Mouse (Mus musculus) left cerebral cortex, postnatal 14 days (tissue): ENCODE measurements at regions not wholly inside any gene's neighbourhood (a gene's known extent, or its start where the extent isn't known, plus 50 kb on each side); places are given as distances from the start of the nearest gene placed in this dataset.

Source experiments
- DNase-seq, 2 experiments: peaks; one replicate each; pipeline ENCODE4 v3.0.0; 2021 to 2022; ENCODE audit warnings: low spot score in 2 of 2, mixed read lengths in 1 of 2
- intact Hi-C: fragments of 180-260 bp; cut with DNase I; formaldehyde crosslinking; loops from one replicate; pipeline ENCODE4 v1.15.1; 2025

DNA sequence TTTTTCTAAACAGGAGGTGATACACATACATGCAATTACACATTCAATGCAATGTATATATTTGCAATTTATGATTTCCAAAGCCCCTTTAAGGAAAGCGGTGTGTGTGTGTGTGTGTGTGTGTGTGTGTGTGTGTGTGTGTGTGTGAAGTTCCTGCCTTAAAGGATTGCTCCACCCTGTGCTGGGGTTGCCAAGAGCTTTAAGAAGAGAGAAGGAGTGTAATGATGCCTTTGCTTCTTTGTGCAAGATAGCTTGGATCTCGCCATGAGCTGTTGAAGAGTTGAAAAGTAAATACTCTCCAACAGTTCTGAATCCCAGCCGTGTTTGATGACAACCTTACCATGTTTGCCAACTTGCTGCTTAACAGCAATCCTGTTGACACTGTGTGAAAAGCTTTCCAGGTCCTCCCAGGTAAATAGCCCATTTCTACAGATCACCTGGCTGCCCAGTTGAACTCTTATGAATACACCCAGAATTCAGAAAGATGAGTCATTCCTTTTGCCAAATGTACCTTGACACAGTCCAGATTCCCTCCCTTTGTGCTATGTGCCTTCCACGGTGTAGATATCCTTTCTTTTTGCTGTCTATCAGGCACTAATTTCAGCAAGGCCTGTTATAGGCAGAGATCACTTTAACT, 216.3 kb downstream of the Ikzf2 start:
- intact Hi-C loops = no loop called here
- DNase-seq = no peak

DNA sequence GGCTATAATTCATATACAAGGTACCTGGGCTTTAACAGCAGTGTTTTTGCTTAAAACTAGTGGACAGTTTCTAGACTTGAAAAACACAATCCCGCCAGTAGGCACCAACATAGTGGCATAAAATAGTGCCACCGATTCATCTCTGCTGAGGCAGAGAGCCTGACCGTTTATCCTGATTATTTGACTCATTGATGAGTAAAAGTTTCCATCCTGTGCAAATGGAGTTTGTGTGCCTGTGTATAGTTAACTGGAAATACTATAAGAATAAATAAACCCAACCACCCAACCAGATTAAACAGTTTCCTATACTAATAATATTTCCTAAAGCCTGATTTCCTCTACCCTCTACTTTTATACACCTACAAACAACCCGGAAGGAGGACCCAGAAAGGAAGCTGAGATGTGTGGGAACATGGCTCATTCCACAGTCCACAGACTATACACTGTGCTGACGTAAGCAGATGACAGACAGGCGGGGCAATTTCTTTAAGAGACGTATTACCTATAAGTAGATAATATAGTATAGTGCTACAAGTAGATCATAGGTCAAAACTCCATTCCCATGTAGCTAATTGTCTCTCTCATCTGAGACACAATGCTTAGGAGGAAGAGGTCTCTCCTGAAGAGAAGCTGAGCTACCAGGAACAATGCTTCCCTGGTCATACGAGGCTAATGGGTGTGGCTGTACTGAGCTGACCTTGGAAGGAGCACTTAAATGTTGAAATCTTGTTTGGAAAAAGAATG, 217.7 kb downstream of the Ikzf2 start:
- no peak for DNase-seq
- intact Hi-C loops = no loop called here

- no peak for DNase-seq
- intact Hi-C loops = no loop called here
Measured at GRCm38 (mm10) chr1:69466534-69467275, 220.3 kb downstream of the Ikzf2 start.

GRCm38 (mm10) chr1:69461191-69461590, 225.9 kb downstream of the Ikzf2 start:
- intact Hi-C loops = no loop called here
- DNase-seq = no peak

DNA sequence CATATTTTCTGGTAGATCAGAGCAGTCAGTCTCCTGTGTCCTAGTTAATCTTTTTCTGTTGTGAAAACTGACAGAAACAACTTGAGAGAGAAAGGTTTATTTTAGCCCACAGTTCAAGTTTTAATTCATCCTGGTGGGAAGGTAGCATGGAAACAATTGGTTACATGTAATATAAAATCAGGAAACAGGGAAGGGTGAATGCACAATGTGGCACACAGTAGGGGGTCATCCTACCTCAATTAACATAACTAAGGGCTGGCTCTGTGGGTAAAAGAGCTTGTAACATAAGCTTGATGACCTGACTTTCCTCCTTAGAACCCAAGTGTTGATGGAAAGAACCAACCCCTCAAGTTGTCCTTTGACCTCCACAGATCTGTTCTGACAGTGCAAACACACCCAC, 227.1 kb downstream of the Ikzf2 start:
- intact Hi-C loops = no loop called here
- DNase-seq = no peak

DNA sequence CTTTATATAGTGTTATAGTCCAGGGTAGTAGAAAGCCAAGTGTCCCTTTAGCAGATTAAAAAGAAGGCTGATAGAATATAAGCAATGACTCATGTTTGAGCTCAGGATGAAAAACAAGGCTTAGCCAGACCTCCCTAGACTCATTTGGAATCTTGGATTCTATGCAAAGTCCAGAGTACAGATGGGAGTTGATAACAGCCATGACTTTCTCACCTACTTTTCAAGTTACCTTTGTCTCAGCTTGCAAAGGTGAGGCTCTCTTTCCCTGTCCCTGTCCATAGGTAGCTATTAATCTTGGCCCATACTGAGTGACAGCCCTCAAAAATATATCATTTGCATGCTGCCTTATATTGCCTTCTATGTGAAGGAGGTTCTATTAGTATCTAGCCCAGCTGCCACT, 229.6 kb downstream of the Ikzf2 start:
- no peak for DNase-seq
- intact Hi-C loops = no loop called here

- no peak for DNase-seq
- intact Hi-C loops = no loop called here
Measured at GRCm38 (mm10) chr1:69453991-69454390, 233.1 kb downstream of the Ikzf2 start.

GRCm38 (mm10) chr1:69452910-69453309, 234.1 kb downstream of the Ikzf2 start:
- intact Hi-C loops = no loop called here
- no peak for DNase-seq

- intact Hi-C loops = no loop called here
Measured at GRCm38 (mm10) chr1:69450455-69450854, 236.6 kb downstream of the Ikzf2 start.

DNA sequence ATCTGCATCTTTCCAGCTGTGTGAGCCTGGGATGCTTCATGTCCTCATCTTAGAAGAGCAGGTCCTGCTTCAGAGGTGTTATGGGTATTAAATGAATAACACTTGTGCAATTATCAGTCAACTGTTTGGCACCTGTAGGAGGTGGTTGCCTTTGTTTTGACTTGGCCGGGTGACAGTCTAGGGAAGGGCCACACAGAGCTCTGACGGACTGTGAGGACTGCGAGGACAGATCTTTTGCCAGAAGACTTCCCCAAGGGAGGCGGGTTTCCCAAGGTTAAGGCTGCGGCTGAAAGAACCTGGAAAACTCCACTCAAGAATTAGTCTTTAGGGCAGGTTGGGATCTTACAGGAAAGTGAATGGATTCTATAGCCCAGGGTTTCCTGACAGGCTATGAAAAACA, 239.8 kb downstream of the Ikzf2 start:
- intact Hi-C loops = no loop called here
- no peak for DNase-seq

More at GRCm38 (mm10) chr1:69450455-69450854, 236.6 kb downstream of the Ikzf2 start:
- no peak for DNase-seq

DNA sequence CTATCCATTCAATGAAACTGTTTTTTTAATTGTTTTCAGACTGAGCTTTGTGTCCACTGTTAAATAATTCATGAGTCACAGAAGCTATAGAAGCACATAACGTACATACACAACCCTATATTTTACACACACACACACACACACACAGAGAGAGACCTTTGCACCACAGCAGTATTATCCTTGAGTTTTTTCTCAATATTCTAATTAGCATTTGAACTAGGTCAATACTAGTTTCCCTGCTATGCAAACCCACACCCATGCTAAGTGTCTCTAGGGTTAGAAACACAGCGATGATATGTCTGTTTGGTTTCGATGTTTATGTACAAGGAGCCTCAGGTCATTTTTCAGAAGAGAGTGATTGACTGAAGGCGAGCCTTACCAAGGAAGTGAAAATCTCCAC, 242.3 kb downstream of the Ikzf2 start:
- intact Hi-C loops = no loop called here

DNA sequence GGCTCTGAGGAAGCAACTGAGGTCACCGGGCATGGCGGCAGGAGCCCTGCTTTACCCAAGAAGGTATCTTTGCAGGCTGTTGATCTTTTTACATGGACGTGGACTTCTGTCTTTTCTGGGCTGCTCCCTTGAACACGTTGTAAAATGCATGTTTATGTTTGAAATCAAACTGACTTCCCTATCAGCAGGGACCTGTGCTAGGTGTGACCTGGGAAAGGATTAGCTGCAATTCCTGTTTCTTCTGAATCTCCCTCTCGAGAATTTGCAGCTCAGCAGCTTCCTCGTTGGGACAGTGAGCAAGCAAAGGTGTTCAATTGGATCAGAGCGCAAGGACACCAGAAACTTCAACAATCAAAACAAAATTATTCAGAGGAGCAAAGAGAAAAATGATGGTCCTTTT, 243.6 kb downstream of the Ikzf2 start:
- no peak for DNase-seq
- intact Hi-C loops = no loop called here

More for the DNA sequence above, 242.3 kb downstream of the Ikzf2 start:
- DNase-seq = no peak

DNA sequence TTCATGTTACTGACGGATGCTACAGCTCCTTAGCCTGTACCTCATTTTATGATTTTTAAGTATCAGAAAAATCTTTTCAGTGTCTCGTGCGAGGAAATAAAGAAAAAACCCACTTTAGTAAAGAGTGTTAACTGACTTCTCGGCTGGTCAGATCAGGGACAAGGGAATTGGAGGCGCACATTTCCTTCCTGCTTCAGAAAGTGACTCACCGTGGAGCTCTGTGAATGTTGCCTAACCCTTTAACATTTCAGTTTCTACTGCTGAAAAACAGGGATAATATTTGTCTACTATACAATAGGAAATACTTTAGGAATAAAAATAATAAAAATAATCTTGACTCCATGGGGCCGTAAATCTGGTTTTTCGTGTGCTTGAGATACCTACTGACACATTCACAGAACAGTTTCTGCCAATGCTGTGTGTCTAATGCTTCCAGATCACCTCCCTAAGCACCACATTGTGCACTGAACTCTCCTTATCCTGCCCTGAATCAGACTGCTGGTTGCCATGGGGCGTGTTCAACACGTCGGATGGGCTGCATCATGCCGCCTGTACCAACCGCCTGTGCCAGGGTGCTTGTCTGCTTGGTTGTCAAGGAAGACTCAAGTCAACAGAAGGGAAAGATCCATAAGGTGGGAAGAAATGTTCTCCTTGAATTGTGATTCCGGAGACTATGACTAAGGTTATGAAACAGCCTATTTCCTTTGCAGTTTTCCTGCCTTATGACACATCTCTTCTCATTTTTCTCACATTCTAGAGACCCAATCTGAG, 246.3 kb downstream of the Ikzf2 start:
- peak; percentile 12 to 52 for DNase-seq
- intact Hi-C loops = no loop called here

GRCm38 (mm10) chr1:69437042-69437441, 250.0 kb downstream of the Ikzf2 start:
- intact Hi-C loops = no loop called here
- peak; percentile 46 to 61 for DNase-seq

GRCm38 (mm10) chr1:69433655-69434357, 253.2 kb downstream of the Ikzf2 start:
- intact Hi-C loops = no loop called here
- DNase-seq = no peak

DNA sequence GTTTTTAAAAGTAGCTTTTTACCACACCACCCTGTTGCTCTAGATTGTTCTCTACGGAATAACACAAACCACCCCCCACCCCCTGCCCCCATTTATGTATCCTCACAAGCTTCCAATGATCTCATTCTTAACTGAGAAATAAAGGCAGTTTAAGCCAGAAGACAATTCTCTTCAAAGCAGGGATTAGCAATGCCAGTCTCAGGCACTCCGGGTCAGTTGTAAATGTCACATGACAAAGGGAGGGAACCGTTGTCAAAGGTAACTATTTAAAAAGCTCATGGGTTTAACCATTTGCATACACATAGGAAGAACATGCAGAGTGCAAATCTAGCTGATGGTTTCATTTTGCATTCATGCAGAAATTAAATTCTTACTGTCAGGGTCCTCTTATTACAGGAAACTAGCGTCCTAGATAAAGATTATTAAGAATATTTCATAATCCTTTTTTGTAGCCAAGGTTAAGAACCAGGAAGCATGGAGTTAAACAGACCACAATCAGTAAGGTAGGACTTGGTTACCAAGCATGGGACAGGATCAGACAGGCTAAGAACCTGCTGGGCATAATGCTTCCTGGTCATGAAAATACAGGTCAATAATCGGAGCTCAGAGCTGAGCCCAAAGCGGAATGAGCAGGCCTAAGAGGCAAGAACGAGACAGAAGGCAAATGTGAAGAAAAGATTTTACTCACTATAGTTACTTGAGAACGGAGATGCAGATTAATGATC, 256.2 kb downstream of the Ikzf2 start:
- intact Hi-C loops = no loop called here
- DNase-seq = no peak

GRCm38 (mm10) chr1:69429632-69430031, 257.4 kb downstream of the Ikzf2 start:
- DNase-seq = no peak
- intact Hi-C loops = no loop called here

- DNase-seq = no peak
- intact Hi-C loops = no loop called here
Measured at GRCm38 (mm10) chr1:69397676-69398075, 289.4 kb downstream of the Ikzf2 start.

- intact Hi-C loops = no loop called here
- DNase-seq = no peak
Measured at GRCm38 (mm10) chr1:69382374-69382773, 274.5 kb upstream of the Erbb4 start.
